Mouse (Mus musculus) fibroblast of lung, adult 2 months (primary cell): ENCODE results near the gene Ifitm3.
"Not testable (repeated sequence)": the region's sequence is repeated elsewhere in the genome, so short reads cannot be mapped to it uniquely, and the experiment has no call there.

ENCODE experiments used
- DNase-seq: peaks from one replicate; pipeline ENCODE4 v3.0.0-alpha.2; 2011; ENCODE audit warnings: low read depth

Gene Ifitm3

GRCm38 (mm10) chr7:141010593-141010992 is at the start of gene Ifitm3:
Gene Ifitm3, minus strand, starts transcription at chr7:141010770.
- peak; percentile 68 for DNase-seq

- DNase-seq, result no peak
Observed at GRCm38 (mm10) chr7:141059929-141060328, 49.4 kb upstream of the Ifitm3 start.

- DNase-seq, result no peak
Observed at GRCm38 (mm10) chr7:141058601-141059341, 48.2 kb upstream of the Ifitm3 start.

GRCm38 (mm10) chr7:141057541-141057940 is 47.0 kb upstream of the Ifitm3 start:
- DNase-seq, result no peak

GRCm38 (mm10) chr7:141056976-141057375 is 46.4 kb upstream of the Ifitm3 start:
- no peak for DNase-seq

GRCm38 (mm10) chr7:141055785-141056184 is 45.2 kb upstream of the Ifitm3 start:
- DNase-seq, result no peak

- DNase-seq, result no peak
Observed at GRCm38 (mm10) chr7:141052421-141052820, 41.9 kb upstream of the Ifitm3 start.

- no peak for DNase-seq
Observed at GRCm38 (mm10) chr7:141052016-141052415, 41.4 kb upstream of the Ifitm3 start.

GRCm38 (mm10) chr7:141051060-141051685 is 40.6 kb upstream of the Ifitm3 start:
- DNase-seq, result no peak

GRCm38 (mm10) chr7:141049326-141049725 is 38.8 kb upstream of the Ifitm3 start:
- DNase-seq, result no peak

- DNase-seq, result peak; percentile 88
Observed at GRCm38 (mm10) chr7:141048226-141049218, 38.0 kb upstream of the Ifitm3 start.

- DNase-seq, result peak; percentile 93
Observed at GRCm38 (mm10) chr7:141047581-141048225, 37.1 kb upstream of the Ifitm3 start.

GRCm38 (mm10) chr7:141046931-141047580 is 36.5 kb upstream of the Ifitm3 start:
- DNase-seq, result no peak

GRCm38 (mm10) chr7:141042539-141042938 is 32.0 kb upstream of the Ifitm3 start:
- DNase-seq, result no peak

- peak; percentile 82 for DNase-seq
Observed at GRCm38 (mm10) chr7:141041661-141042060, 31.1 kb upstream of the Ifitm3 start.

- DNase-seq, result no peak
Observed at GRCm38 (mm10) chr7:141040867-141041606, 30.5 kb upstream of the Ifitm3 start.

- no peak for DNase-seq
Observed at GRCm38 (mm10) chr7:141039386-141040107, 29.0 kb upstream of the Ifitm3 start.

GRCm38 (mm10) chr7:141038090-141039032 is 27.8 kb upstream of the Ifitm3 start:
- DNase-seq, result no peak

- not testable (repeated sequence) for DNase-seq
Observed at GRCm38 (mm10) chr7:141036624-141037023, 26.1 kb upstream of the Ifitm3 start.
